Mouse (Mus musculus): ENCODE measurements around the gene Cdc42se1. TPM values are rescaled to one million over a fixed set of nuclear protein-coding genes. Genes with fewer than 3 reads are reported as not detected.
A peak's percentile ranks its signal among the peaks of the same experiment; 100 is the strongest.

Cdc42se1 gene
- polyA plus RNA-seq, 1 experiment, result not detected

- H3K4me1 ChIP-seq (ENCODE audit: control insufficient read depth, insufficient read depth, low read length), result peaks cover 28% of the 10 kb centered on the region
- peak overlapping the region; percentile 71; the same call in 1 of the 2 replicates for H3K27ac ChIP-seq (ENCODE audit: insufficient read depth, low read depth, low read length)
- WGBS, result 21% methylated on average over 8 of the region's 8 CpGs
- H3K4me3 ChIP-seq (ENCODE audit: insufficient read depth, low read depth, low read length), result peak overlapping the region; percentile 45
- TF ChIP-seq POLR2A (IDR thresholded peaks at IDR 0.05; ENCODE audit: insufficient read depth, low read depth, low read length) (no peak), CTCF (IDR thresholded peaks at IDR 0.05; ENCODE audit: insufficient read depth, low read depth, low read length) (no peak)
These were observed 2.2 kb downstream of the Cdc42se1 start for GRCm38 (mm10) chr3:95230495-95231297.

GRCm38 (mm10) chr3:95231298-95232221, 3.0 kb downstream of the Cdc42se1 start, which contains the start of gene Mllt11:
Gene Mllt11 (minus strand): TSS chr3:95232171.
- TF ChIP-seq CTCF (IDR thresholded peaks at IDR 0.05; ENCODE audit: insufficient read depth, low read depth, low read length), result no peak
- TF ChIP-seq POLR2A (IDR thresholded peaks at IDR 0.05; ENCODE audit: insufficient read depth, low read depth, low read length), result no peak
- Histone ChIP-seq H3K4me1 (ENCODE audit: control insufficient read depth, insufficient read depth, low read length) (peaks cover 31% of the 10 kb centered on the region), H3K4me3 (ENCODE audit: insufficient read depth, low read depth, low read length) (no peak within 1 kb of the TSS), H3K27ac (ENCODE audit: insufficient read depth, low read depth, low read length) (peak within 1 kb of the TSS; percentile 48; the same call in 1 of the 2 replicates)
- 35% methylated on average over 13 of the region's 13 CpGs for WGBS

- H3K27ac ChIP-seq (ENCODE audit: insufficient read depth, low read depth, low read length), result no peak overlapping the region
- WGBS, result 77% methylated on average over 7 of the region's 7 CpGs
- TF ChIP-seq CTCF (IDR thresholded peaks at IDR 0.05; ENCODE audit: insufficient read depth, low read depth, low read length), result no peak
- TF ChIP-seq POLR2A (IDR thresholded peaks at IDR 0.05; ENCODE audit: insufficient read depth, low read depth, low read length), result no peak
- H3K4me3 ChIP-seq (ENCODE audit: insufficient read depth, low read depth, low read length), result no peak overlapping the region
- H3K4me1 ChIP-seq (ENCODE audit: control insufficient read depth, insufficient read depth, low read length), result peaks cover 35% of the 10 kb centered on the region
These were observed 4.2 kb downstream of the Cdc42se1 start for GRCm38 (mm10) chr3:95232771-95233170.

- H3K27ac ChIP-seq (ENCODE audit: insufficient read depth, low read depth, low read length), result no peak overlapping the region
- no peak overlapping the region for H3K4me3 ChIP-seq (ENCODE audit: insufficient read depth, low read depth, low read length)
- WGBS, result 87% methylated on average over 16 of the region's 16 CpGs
- H3K4me1 ChIP-seq (ENCODE audit: control insufficient read depth, insufficient read depth, low read length), result peaks cover 35% of the 10 kb centered on the region
- TF ChIP-seq POLR2A (IDR thresholded peaks at IDR 0.05; ENCODE audit: insufficient read depth, low read depth, low read length) (no peak), CTCF (IDR thresholded peaks at IDR 0.05; ENCODE audit: insufficient read depth, low read depth, low read length) (no peak)
These were observed 4.9 kb downstream of the Cdc42se1 start for GRCm38 (mm10) chr3:95233303-95233980.

- TF ChIP-seq CTCF (IDR thresholded peaks at IDR 0.05; ENCODE audit: insufficient read depth, low read depth, low read length) (no peak), POLR2A (IDR thresholded peaks at IDR 0.05; ENCODE audit: insufficient read depth, low read depth, low read length) (no peak)
- Histone ChIP-seq H3K27ac (ENCODE audit: insufficient read depth, low read depth, low read length) (no peak overlapping the region), H3K4me1 (ENCODE audit: control insufficient read depth, insufficient read depth, low read length) (peaks cover 26% of the 10 kb centered on the region), H3K4me3 (ENCODE audit: insufficient read depth, low read depth, low read length) (no peak overlapping the region)
- 69% methylated on average over 23 of the region's 23 CpGs for WGBS
These were observed 7.1 kb downstream of the Cdc42se1 start for GRCm38 (mm10) chr3:95235386-95236301.

- 49% methylated on average over 8 of the region's 8 CpGs for WGBS
- TF ChIP-seq CTCF (IDR thresholded peaks at IDR 0.05; ENCODE audit: insufficient read depth, low read depth, low read length) (no peak), POLR2A (IDR thresholded peaks at IDR 0.05; ENCODE audit: insufficient read depth, low read depth, low read length) (no peak)
- peaks cover 14% of the 10 kb centered on the region; the same call in 1 of the 2 replicates for H3K4me1 ChIP-seq (ENCODE audit: control insufficient read depth, insufficient read depth, low read length)
- no peak overlapping the region for H3K4me3 ChIP-seq (ENCODE audit: insufficient read depth, low read depth, low read length)
- H3K27ac ChIP-seq (ENCODE audit: insufficient read depth, low read depth, low read length), result peak overlapping the region; percentile 33; the same call in 1 of the 2 replicates
These were observed 9.1 kb downstream of the Cdc42se1 start for GRCm38 (mm10) chr3:95237541-95238099.

GRCm38 (mm10) chr3:95239022-95239421, 10.5 kb downstream of the Cdc42se1 start:
- WGBS, result 76% methylated on average over 6 of the region's 6 CpGs
- Histone ChIP-seq H3K4me1 (ENCODE audit: control insufficient read depth, insufficient read depth, low read length) (peaks cover 14% of the 10 kb centered on the region; the same call in 1 of the 2 replicates), H3K4me3 (ENCODE audit: insufficient read depth, low read depth, low read length) (no peak overlapping the region), H3K27ac (ENCODE audit: insufficient read depth, low read depth, low read length) (no peak overlapping the region)
- TF ChIP-seq POLR2A (IDR thresholded peaks at IDR 0.05; ENCODE audit: insufficient read depth, low read depth, low read length) (no peak), CTCF (IDR thresholded peaks at IDR 0.05; ENCODE audit: insufficient read depth, low read depth, low read length) (no peak)
